9 mouse cellular contexts compared by ENCODE assay signal in genomic region chr7:25241062-25241461, GRCm38 (mm10). TPM values are rescaled to one million over a fixed set of nuclear protein-coding genes. Genes with fewer than 3 reads are reported as not detected.
DNase-seq lines count a peak whose midpoint lies in the region; ATAC-seq and TF ChIP-seq lines count a peak whose summit lies in the region.
"Had no signal": no experiment of that assay in that cellular context is flagged by ENCODE, and none has a peak within 500 bp of the region (broad histone marks: within the 10 kb centered on the region; RNA-seq: fewer than 3 reads in every experiment).

No protein-coding gene starts in this region.

- H3K4me3 ChIP-seq in left cerebral cortex, adult 2 months, result no peak overlapping the region
- no peak overlapping the region for H3K4me3 ChIP-seq in liver, embryonic 14.5 days (ENCODE audit: insufficient read depth in 1 of 2, low read depth in 2 of 2, low read length in 2 of 2)

- peak; percentile 76 for TF ChIP-seq CTCF in left cerebral cortex, adult 2 months (IDR thresholded peaks at IDR 0.05)
- TF ChIP-seq CTCF in liver, embryonic 14.5 days (IDR thresholded peaks at IDR 0.05; ENCODE audit: low read depth), result peak; percentile 61

- H3K27ac ChIP-seq in left cerebral cortex, adult 2 months, result peak overlapping the region; percentile 91
- no peak overlapping the region for H3K27ac ChIP-seq in liver, embryonic 14.5 days
- H3K27ac ChIP-seq: macrophage had no signal

- H3K36me3 ChIP-seq in liver, embryonic 14.5 days (replicated peaks; ENCODE audit: control insufficient read depth, insufficient read depth, low read depth), result no peaks in the 10 kb centered on the region; the same call in 1 of the 2 replicates

- no peaks in the 10 kb centered on the region for H3K9me3 ChIP-seq in liver, embryonic 14.5 days (ENCODE audit: control insufficient read depth, low read length)

- no peaks in the 10 kb centered on the region for H3K27me3 ChIP-seq in liver, embryonic 14.5 days (ENCODE audit: control insufficient read depth, insufficient read depth, low read length)

- H3K9ac ChIP-seq in liver, embryonic 14.5 days (replicated peaks), result no peak overlapping the region

- no peak overlapping the region for H3K4me2 ChIP-seq in liver, embryonic 14.5 days (ENCODE audit: low read depth)

- TF ChIP-seq EP300 in liver, embryonic 14.5 days (IDR thresholded peaks at IDR 0.05; ENCODE audit: low read depth), result no peak

- WGBS in liver, embryonic 14.5 days (ENCODE audit: insufficient replicate concordance), result 45% methylated on average over 2 of the region's 2 CpGs

- intact Hi-C loops in left cerebral cortex, adult 2 months (cut with DNase I), result loop anchor here (1.0 to 5.0 kb wide), 2 partner anchors 37 to 136 kb away; no protein-coding TSS in a partner anchor
- intact Hi-C loops in left cerebral cortex, postnatal 4 days (cut with DNase I), result loop anchor here (2.0 kb wide), 1 partner anchor 38 kb away; no protein-coding TSS in a partner anchor

- H3K4me1 ChIP-seq in liver, embryonic 14.5 days (replicated peaks; ENCODE audit: control insufficient read depth in 2 of 2, insufficient read depth in 2 of 2, low read length in 1 of 2), result peaks cover 7 to 8% of the 10 kb centered on the region in 2 experiments

- no peak for ATAC-seq in liver, embryonic 14.5 days (ENCODE audit: insufficient read depth)

- peak; percentile 75 to 80 for DNase-seq in left cerebral cortex, adult 2 months (ENCODE audit: extremely low spot score in 1 of 2, low spot score in 2 of 2)
- DNase-seq in left cerebral cortex, postnatal 4 days, result no peak
- peak; percentile 72 to 77 for DNase-seq in adrenal gland, postnatal 36 days
- DNase-seq in gastrocnemius, adult 18-20 months (ENCODE audit: low spot score), result peak; percentile 48
- DNase-seq in kidney, adult 8-10 months, result peak; percentile 57 to 64
- DNase-seq in liver, embryonic 14.5 days (ENCODE audit: low read depth in 3 of 3, low spot score in 3 of 3), result no peak
- DNase-seq in right cerebral cortex, postnatal 4 days, result peak; percentile 65
- no peak for DNase-seq in spleen, adult 12 weeks (ENCODE audit: low spot score)

RNA-seq across cellular contexts. Expression of gene Gsk3a, which starts 3.4 kb away (rescaled TPM):
- total RNA-seq in left cerebral cortex, adult 2 months (2021), result 100 to 1,000 TPM; 215 to 220 TPM
- 100 to 1,000 TPM; 195 to 197 TPM for total RNA-seq in left cerebral cortex, postnatal 4 days (2021)
- 10 to 100 TPM; 93.3 to 96.7 TPM for total RNA-seq in adrenal gland, postnatal 36 days (2021)
- 10 to 100 TPM; 83.2 to 83.8 TPM for total RNA-seq in gastrocnemius, adult 18-20 months (2021)
- 48.6 and 55.6 TPM in 2 replicates for polyA plus RNA-seq in liver, embryonic 14.5 days (2012; rRNA removed)
- 8.4 and 8.9 TPM in 2 replicates for polyA plus RNA-seq in liver, embryonic 14.5 days (2014; fragmentation: Nextera tagmentation; extraction: Ambion mirVana)

RNA-seq across cellular contexts. Expression of gene Erf, which starts 9.5 kb away (rescaled TPM):
- 10 to 100 TPM; 61.5 to 68.2 TPM for total RNA-seq in left cerebral cortex, adult 2 months (2021)
- total RNA-seq in left cerebral cortex, postnatal 4 days (2021), result 10 to 100 TPM; 29.4 to 36.1 TPM
- 10 to 100 TPM; 25.4 to 40.9 TPM for total RNA-seq in adrenal gland, postnatal 36 days (2021)
- total RNA-seq in gastrocnemius, adult 18-20 months (2021), result 1 to 10 TPM; 5.7 to 7.3 TPM
- polyA plus RNA-seq in liver, embryonic 14.5 days (2012; rRNA removed), result 8.5 and 9.8 TPM in 2 replicates
- polyA plus RNA-seq in liver, embryonic 14.5 days (2014; fragmentation: Nextera tagmentation; extraction: Ambion mirVana), result 5.1 and 5.3 TPM in 2 replicates

RNA-seq across cellular contexts. Expression of gene Zfp526, which starts 19.8 kb away (rescaled TPM):
- total RNA-seq in left cerebral cortex, adult 2 months (2021), result 10 to 100 TPM; 10.6 to 11.2 TPM
- total RNA-seq in left cerebral cortex, postnatal 4 days (2021), result 1 to 10 TPM; 6.5 to 7.8 TPM
- total RNA-seq in adrenal gland, postnatal 36 days (2021), result 1 to 10 TPM; 9.3 to 9.4 TPM
- total RNA-seq in gastrocnemius, adult 18-20 months (2021), result 1 to 10 TPM; 4.7 to 5.3 TPM
- 4.6 and 4.9 TPM in 2 replicates for polyA plus RNA-seq in liver, embryonic 14.5 days (2012; rRNA removed)
- polyA plus RNA-seq in liver, embryonic 14.5 days (2014; fragmentation: Nextera tagmentation; extraction: Ambion mirVana), result 2.1 TPM in 2 replicates

RNA-seq across cellular contexts. Expression of gene Dedd2, which starts 20.6 kb away (rescaled TPM):
- 10 to 100 TPM; 23.9 to 26.3 TPM for total RNA-seq in left cerebral cortex, adult 2 months (2021)
- total RNA-seq in left cerebral cortex, postnatal 4 days (2021), result 10 to 100 TPM; 15.1 to 16.8 TPM
- 10 to 100 TPM; 16.7 to 17.7 TPM for total RNA-seq in adrenal gland, postnatal 36 days (2021)
- 1 to 10 TPM; 8.3 to 8.4 TPM for total RNA-seq in gastrocnemius, adult 18-20 months (2021)
- 26.9 and 27.9 TPM in 2 replicates for polyA plus RNA-seq in liver, embryonic 14.5 days (2012; rRNA removed)
- polyA plus RNA-seq in liver, embryonic 14.5 days (2014; fragmentation: Nextera tagmentation; extraction: Ambion mirVana), result 20.8 and 22.7 TPM in 2 replicates

RNA-seq across cellular contexts. Expression of gene Cic, which starts 26.4 kb away (rescaled TPM):
- total RNA-seq in left cerebral cortex, adult 2 months (2021), result 100 to 1,000 TPM; 215 to 228 TPM
- 100 to 1,000 TPM; 324 to 333 TPM for total RNA-seq in left cerebral cortex, postnatal 4 days (2021)
- 100 to 1,000 TPM in 1 of 2 experiments, 10 to 100 TPM in 1; 94.8 to 116 TPM for total RNA-seq in adrenal gland, postnatal 36 days (2021)
- 10 to 100 TPM; 34.8 to 38.3 TPM for total RNA-seq in gastrocnemius, adult 18-20 months (2021)
- 14.0 and 14.8 TPM in 2 replicates for polyA plus RNA-seq in liver, embryonic 14.5 days (2012; rRNA removed)
- 9.7 and 12.3 TPM in 2 replicates for polyA plus RNA-seq in liver, embryonic 14.5 days (2014; fragmentation: Nextera tagmentation; extraction: Ambion mirVana)

Comparison
In these comparisons a context has a peak if more than half of its experiments do, and no peak if none do; other contexts are left out.
1. DNase-seq: peak in left cerebral cortex, adult 2 months (2 of 2), adrenal gland, postnatal 36 days (2 of 2), gastrocnemius, adult 18-20 months (single experiment), kidney, adult 8-10 months (2 of 2) and right cerebral cortex, postnatal 4 days (single experiment); none in left cerebral cortex, postnatal 4 days (single experiment), liver, embryonic 14.5 days (0 of 3) and spleen, adult 12 weeks (single experiment).